Mouse (Mus musculus): ENCODE data around the gene Ccdc137. TPM values are rescaled to one million over a fixed set of nuclear protein-coding genes. Genes with fewer than 3 reads are reported as not detected.

The Ccdc137 gene
- polyA plus RNA-seq, 2 experiments: 29.2 to 42.1 TPM

GRCm38 (mm10) chr11:120493911-120494310 is 36.0 kb downstream of the Ccdc137 start:
- Histone ChIP-seq H3K27ac (replicated peaks; ENCODE audit: low read depth, low read length) (no peak overlapping the region), H3K4me1 (ENCODE audit: control insufficient read depth, insufficient read depth, low read length) (peaks cover 25% of the 10 kb centered on the region), H3K36me3 (ENCODE audit: control insufficient read depth, insufficient read depth, low read length) (peaks cover 57% of the 10 kb centered on the region), H3K4me2 (replicated peaks; ENCODE audit: low read depth, low read length, severe bottlenecking) (peak overlapping the region; percentile 93; the same call in 1 of the 2 replicates), H3K4me3 (replicated peaks; ENCODE audit: low read length) (no peak overlapping the region), H3K9ac (ENCODE audit: low read depth, low read length, severe bottlenecking) (no peak overlapping the region), H3K9me3 (ENCODE audit: control insufficient read depth, low read length) (no peaks in the 10 kb centered on the region), H3K27me3 (ENCODE audit: control insufficient read depth, insufficient read depth, low read length) (no peaks in the 10 kb centered on the region)
- TF ChIP-seq POLR2A (IDR thresholded peaks at IDR 0.05; ENCODE audit: borderline replicate concordance, extremely low read depth, insufficient read depth, insufficient read length): no peak
- no peak for DNase-seq (ENCODE audit: low spot score)
- no peak for ATAC-seq (ENCODE audit: low FRiP score, low read depth)
- WGBS: 81% methylated on average over 3 of the region's 3 CpGs

GRCm38 (mm10) chr11:120497436-120497835 is 39.5 kb downstream of the Ccdc137 start:
- Histone ChIP-seq H3K4me3 (replicated peaks; ENCODE audit: low read length) (no peak overlapping the region), H3K9ac (ENCODE audit: low read depth, low read length, severe bottlenecking) (no peak overlapping the region), H3K4me1 (ENCODE audit: control insufficient read depth, insufficient read depth, low read length) (peaks cover 10% of the 10 kb centered on the region), H3K4me2 (replicated peaks; ENCODE audit: low read depth, low read length, severe bottlenecking) (no peak overlapping the region), H3K9me3 (ENCODE audit: control insufficient read depth, low read length) (no peaks in the 10 kb centered on the region), H3K36me3 (ENCODE audit: control insufficient read depth, insufficient read depth, low read length) (peaks cover 51% of the 10 kb centered on the region), H3K27ac (replicated peaks; ENCODE audit: low read depth, low read length) (no peak overlapping the region), H3K27me3 (ENCODE audit: control insufficient read depth, insufficient read depth, low read length) (no peaks in the 10 kb centered on the region)
- no peak for ATAC-seq (ENCODE audit: low FRiP score, low read depth)
- DNase-seq (ENCODE audit: low spot score): no peak
- WGBS: 88% methylated on average over 3 of the region's 3 CpGs
- TF ChIP-seq POLR2A (IDR thresholded peaks at IDR 0.05; ENCODE audit: borderline replicate concordance, extremely low read depth, insufficient read depth, insufficient read length): no peak

- WGBS: 94% methylated on average over 12 of the region's 12 CpGs
- no peak for ATAC-seq (ENCODE audit: low FRiP score, low read depth)
These were observed 40.3 kb downstream of the Ccdc137 start for GRCm38 (mm10) chr11:120498226-120498625.

DNA sequence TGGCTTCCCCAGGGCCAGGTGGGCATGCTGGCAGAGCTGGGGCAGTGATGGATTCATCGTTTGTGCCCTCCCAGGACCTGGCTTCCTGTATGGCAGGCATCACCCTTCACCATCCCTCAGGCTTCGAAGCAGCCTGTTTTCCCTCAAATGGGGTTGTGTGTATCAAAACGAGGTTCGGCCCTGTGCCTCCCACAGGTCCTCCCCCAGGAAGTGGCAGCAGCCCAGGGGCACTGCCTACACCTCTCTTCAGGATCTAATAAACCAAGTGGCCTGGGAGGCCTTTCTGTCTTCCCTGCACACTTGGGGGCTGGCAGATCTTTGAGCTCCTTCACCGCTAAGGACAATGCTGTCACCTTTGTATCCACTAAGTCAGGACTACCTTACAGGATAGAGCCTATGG is 41.0 kb downstream of the Ccdc137 start:
- H3K9ac ChIP-seq (ENCODE audit: low read depth, low read length, severe bottlenecking): no peak overlapping the region
- no peak for TF ChIP-seq POLR2A (IDR thresholded peaks at IDR 0.05; ENCODE audit: borderline replicate concordance, extremely low read depth, insufficient read depth, insufficient read length)
- H3K4me1 ChIP-seq (ENCODE audit: control insufficient read depth, insufficient read depth, low read length): no peaks in the 10 kb centered on the region
- H3K4me3 ChIP-seq (replicated peaks; ENCODE audit: low read length): no peak overlapping the region
- no peak for ATAC-seq (ENCODE audit: low FRiP score, low read depth)
- no peaks in the 10 kb centered on the region for H3K9me3 ChIP-seq (ENCODE audit: control insufficient read depth, low read length)
- H3K27me3 ChIP-seq (ENCODE audit: control insufficient read depth, insufficient read depth, low read length): no peaks in the 10 kb centered on the region
- H3K4me2 ChIP-seq (replicated peaks; ENCODE audit: low read depth, low read length, severe bottlenecking): no peak overlapping the region
- no peak overlapping the region for H3K27ac ChIP-seq (replicated peaks; ENCODE audit: low read depth, low read length)
- no peak for DNase-seq (ENCODE audit: low spot score)
- H3K36me3 ChIP-seq (ENCODE audit: control insufficient read depth, insufficient read depth, low read length): peaks cover 51% of the 10 kb centered on the region
- 87% methylated on average over 5 of the region's 5 CpGs for WGBS

More at GRCm38 (mm10) chr11:120498226-120498625, 40.3 kb downstream of the Ccdc137 start:
- Histone ChIP-seq H3K4me3 (replicated peaks; ENCODE audit: low read length) (no peak overlapping the region), H3K4me2 (replicated peaks; ENCODE audit: low read depth, low read length, severe bottlenecking) (no peak overlapping the region), H3K4me1 (ENCODE audit: control insufficient read depth, insufficient read depth, low read length) (peaks cover 2% of the 10 kb centered on the region), H3K27me3 (ENCODE audit: control insufficient read depth, insufficient read depth, low read length) (no peaks in the 10 kb centered on the region), H3K9me3 (ENCODE audit: control insufficient read depth, low read length) (no peaks in the 10 kb centered on the region), H3K9ac (ENCODE audit: low read depth, low read length, severe bottlenecking) (no peak overlapping the region), H3K27ac (replicated peaks; ENCODE audit: low read depth, low read length) (no peak overlapping the region), H3K36me3 (ENCODE audit: control insufficient read depth, insufficient read depth, low read length) (peaks cover 51% of the 10 kb centered on the region)
- TF ChIP-seq POLR2A (IDR thresholded peaks at IDR 0.05; ENCODE audit: borderline replicate concordance, extremely low read depth, insufficient read depth, insufficient read length): no peak
- DNase-seq (ENCODE audit: low spot score): no peak

GRCm38 (mm10) chr11:120499894-120500293 is 42.0 kb downstream of the Ccdc137 start:
- no peak overlapping the region for H3K4me3 ChIP-seq (replicated peaks; ENCODE audit: low read length)
- TF ChIP-seq POLR2A (IDR thresholded peaks at IDR 0.05; ENCODE audit: borderline replicate concordance, extremely low read depth, insufficient read depth, insufficient read length): no peak
- WGBS: 74% methylated on average over 6 of the region's 6 CpGs
- H3K4me2 ChIP-seq (replicated peaks; ENCODE audit: low read depth, low read length, severe bottlenecking): no peak overlapping the region
- H3K4me1 ChIP-seq (ENCODE audit: control insufficient read depth, insufficient read depth, low read length): no peaks in the 10 kb centered on the region
- ATAC-seq (ENCODE audit: low FRiP score, low read depth) (no peak), DNase-seq (ENCODE audit: low spot score) (no peak)
- no peak overlapping the region for H3K9ac ChIP-seq (ENCODE audit: low read depth, low read length, severe bottlenecking)
- no peaks in the 10 kb centered on the region for H3K9me3 ChIP-seq (ENCODE audit: control insufficient read depth, low read length)
- H3K27me3 ChIP-seq (ENCODE audit: control insufficient read depth, insufficient read depth, low read length): no peaks in the 10 kb centered on the region
- no peak overlapping the region for H3K27ac ChIP-seq (replicated peaks; ENCODE audit: low read depth, low read length)
- peaks cover 43% of the 10 kb centered on the region for H3K36me3 ChIP-seq (ENCODE audit: control insufficient read depth, insufficient read depth, low read length)

DNA sequence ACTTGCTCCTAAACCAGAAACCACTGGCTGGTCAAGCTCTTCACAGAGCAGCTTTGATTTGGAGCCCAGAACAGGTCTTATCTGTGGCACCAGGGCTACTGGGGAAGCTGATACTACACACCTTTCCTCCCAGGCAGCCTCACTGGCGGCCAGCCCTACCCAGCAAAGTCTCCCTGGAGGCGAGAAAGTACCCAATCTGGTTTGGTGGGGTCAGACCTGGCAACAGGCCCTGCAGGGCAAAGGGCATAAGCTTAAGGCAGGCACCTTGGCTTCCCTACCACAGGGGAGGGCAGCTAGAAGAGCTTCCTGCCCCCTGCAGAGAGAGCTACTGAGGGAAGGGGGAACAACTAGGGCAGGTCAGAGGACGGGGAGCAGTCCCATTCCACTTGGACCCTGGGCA is 42.4 kb downstream of the Ccdc137 start:
- H3K9ac ChIP-seq (ENCODE audit: low read depth, low read length, severe bottlenecking): no peak overlapping the region; the same call in 1 of the 2 replicates
- H3K4me3 ChIP-seq (replicated peaks; ENCODE audit: low read length): no peak overlapping the region
- DNase-seq (ENCODE audit: low spot score) (no peak), ATAC-seq (ENCODE audit: low FRiP score, low read depth) (no peak)
- 24% methylated on average over 3 of the region's 3 CpGs for WGBS
- H3K27ac ChIP-seq (replicated peaks; ENCODE audit: low read depth, low read length): no peak overlapping the region
- TF ChIP-seq POLR2A (IDR thresholded peaks at IDR 0.05; ENCODE audit: borderline replicate concordance, extremely low read depth, insufficient read depth, insufficient read length): no peak
- H3K4me1 ChIP-seq (ENCODE audit: control insufficient read depth, insufficient read depth, low read length): no peaks in the 10 kb centered on the region
- no peaks in the 10 kb centered on the region for H3K9me3 ChIP-seq (ENCODE audit: control insufficient read depth, low read length)
- no peak overlapping the region for H3K4me2 ChIP-seq (replicated peaks; ENCODE audit: low read depth, low read length, severe bottlenecking)
- H3K27me3 ChIP-seq (ENCODE audit: control insufficient read depth, insufficient read depth, low read length): no peaks in the 10 kb centered on the region
- peaks cover 39% of the 10 kb centered on the region for H3K36me3 ChIP-seq (ENCODE audit: control insufficient read depth, insufficient read depth, low read length)
